Mouse (Mus musculus): ENCODE data around the gene Sez6.

The Sez6 gene

GRCm38 (mm10) chr11:77930751-77931540 is at the start of gene Sez6:
TSS of gene Sez6 (plus strand) at chr11:77930800.
- peak; percentile 12 to 52 for DNase-seq

GRCm38 (mm10) chr11:77884524-77885245 is 45.9 kb upstream of the Sez6 start:
- no peak for DNase-seq

GRCm38 (mm10) chr11:77885246-77885575 is 45.4 kb upstream of the Sez6 start:
- no peak for DNase-seq

GRCm38 (mm10) chr11:77887373-77887960 is 43.1 kb upstream of the Sez6 start:
- peak; percentile 48 to 55 for DNase-seq

GRCm38 (mm10) chr11:77888846-77889245 is 41.8 kb upstream of the Sez6 start:
- no peak for DNase-seq

- DNase-seq, result no peak
Observed at GRCm38 (mm10) chr11:77889484-77889883, 41.1 kb upstream of the Sez6 start.

GRCm38 (mm10) chr11:77890648-77891258 is 39.8 kb upstream of the Sez6 start:
- no peak for DNase-seq

- DNase-seq, result no peak
Observed at GRCm38 (mm10) chr11:77892883-77893282, 37.7 kb upstream of the Sez6 start.

- no peak for DNase-seq
Observed at GRCm38 (mm10) chr11:77893283-77893682, 37.3 kb upstream of the Sez6 start.

GRCm38 (mm10) chr11:77893787-77894718 is 36.5 kb upstream of the Sez6 start, which contains the start of gene Pipox:
TSS of gene Pipox (minus strand) at chr11:77894096.
- peak; percentile 43 to 47 for DNase-seq

GRCm38 (mm10) chr11:77894967-77895366 is 35.6 kb upstream of the Sez6 start:
- no peak for DNase-seq

- no peak for DNase-seq
Observed at GRCm38 (mm10) chr11:77896011-77896410, 34.6 kb upstream of the Sez6 start.

GRCm38 (mm10) chr11:77896480-77896819 is 34.1 kb upstream of the Sez6 start:
- no peak for DNase-seq

GRCm38 (mm10) chr11:77896820-77897805 is 33.5 kb upstream of the Sez6 start:
- DNase-seq, result no peak

GRCm38 (mm10) chr11:77900187-77900586 is 30.4 kb upstream of the Sez6 start:
- no peak for DNase-seq

- no peak for DNase-seq
Observed at GRCm38 (mm10) chr11:77900696-77901095, 29.9 kb upstream of the Sez6 start.

GRCm38 (mm10) chr11:77901366-77901765 is 29.2 kb upstream of the Sez6 start:
- DNase-seq, result no peak

GRCm38 (mm10) chr11:77901775-77902355 is 28.7 kb upstream of the Sez6 start:
- DNase-seq, result no peak

- DNase-seq, result no peak
Observed at GRCm38 (mm10) chr11:77903761-77904160, 26.8 kb upstream of the Sez6 start.

- no peak for DNase-seq
Observed at GRCm38 (mm10) chr11:77904707-77905106, 25.9 kb upstream of the Sez6 start.

Measured in spleen, adult 18-20 months (tissue).